Mouse (Mus musculus): ENCODE data around the gene Higd1b.
A peak's percentile ranks its signal among the peaks of the same experiment; 100 is the strongest.

Gene Higd1b

GRCm38 (mm10) chr11:102835549-102835948, at the start of gene Higd1b:
TSS of gene Higd1b (plus strand) at chr11:102835849.
- no peak for DNase-seq

- no peak for DNase-seq
Measured at GRCm38 (mm10) chr11:102787688-102788177, 47.9 kb upstream of the Higd1b start.

GRCm38 (mm10) chr11:102791682-102792445, 43.8 kb upstream of the Higd1b start:
- peak in 1 of 2 experiments; percentile 12 for DNase-seq

- peak; percentile 11 to 24 for DNase-seq
Measured at GRCm38 (mm10) chr11:102794157-102794556, 41.5 kb upstream of the Higd1b start.

- DNase-seq, result peak; percentile 25 to 39
Measured at GRCm38 (mm10) chr11:102803453-102803852, 32.2 kb upstream of the Higd1b start.

- DNase-seq, result no peak
Measured at GRCm38 (mm10) chr11:102808246-102808645, 27.4 kb upstream of the Higd1b start.

GRCm38 (mm10) chr11:102810721-102811485, 24.7 kb upstream of the Higd1b start:
- no peak for DNase-seq

- no peak for DNase-seq
Measured at GRCm38 (mm10) chr11:102814881-102815280, 20.8 kb upstream of the Higd1b start.

GRCm38 (mm10) chr11:102818121-102819020, 17.3 kb upstream of the Higd1b start:
- peak; percentile 62 to 73 for DNase-seq

GRCm38 (mm10) chr11:102819021-102819782, 16.4 kb upstream of the Higd1b start, which contains the start of gene Gjc1:
TSS of gene Gjc1 (minus strand) at chr11:102819700.
- peak; percentile 85 to 89 for DNase-seq

- no peak for DNase-seq
Measured at GRCm38 (mm10) chr11:102819783-102820385, 15.8 kb upstream of the Higd1b start.

- DNase-seq, result no peak
Measured at GRCm38 (mm10) chr11:102820432-102820831, 15.2 kb upstream of the Higd1b start.

- peak; percentile 26 to 46 for DNase-seq
Measured at GRCm38 (mm10) chr11:102821231-102821630, 14.4 kb upstream of the Higd1b start.

GRCm38 (mm10) chr11:102826476-102826875, 9.2 kb upstream of the Higd1b start:
- DNase-seq, result no peak

GRCm38 (mm10) chr11:102827097-102827496, 8.6 kb upstream of the Higd1b start:
- no peak for DNase-seq

- no peak for DNase-seq
Measured at GRCm38 (mm10) chr11:102830276-102830675, 5.4 kb upstream of the Higd1b start.

- DNase-seq, result peak in 1 of 2 experiments; percentile 25
Measured at GRCm38 (mm10) chr11:102832700-102833297, 2.9 kb upstream of the Higd1b start.

- DNase-seq, result peak in 1 of 2 experiments; percentile 27
Measured at GRCm38 (mm10) chr11:102834219-102834618, 1.4 kb upstream of the Higd1b start.

- peak in 1 of 2 experiments; percentile 24 for DNase-seq
Measured at GRCm38 (mm10) chr11:102836146-102836545, 497 bp downstream of the Higd1b start.

- DNase-seq, result no peak
Measured at GRCm38 (mm10) chr11:102837385-102837784, 1.7 kb downstream of the Higd1b start.

GRCm38 (mm10) chr11:102838126-102838525, 2.5 kb downstream of the Higd1b start:
- DNase-seq, result peak; percentile 30 to 43
